Mouse (Mus musculus) embryonic fibroblast, embryonic 13.5 days (primary cell): Measurements from ENCODE around the gene 4921530L21Rik.

Source experiments
- CTCF ChIP-seq: IDR thresholded peaks from 2 replicates; pipeline ENCODE4 v1.5.1; 2011; ENCODE audit warnings: mild to moderate bottlenecking, control low read depth, low read length, moderate library complexity, borderline replicate concordance; ENCODE audit not compliant: insufficient read depth
- POLR2A ChIP-seq: IDR thresholded peaks from 2 replicates; pipeline ENCODE4 v1.6.1; 2011; ENCODE audit warnings: low read depth, mild to moderate bottlenecking, control low read depth, low read length, moderate library complexity

- TF ChIP-seq CTCF (no peak), POLR2A (no peak)
Observed at GRCm38 (mm10) chr14:95876785-95877510, 4.1 kb upstream of the 4921530L21Rik start.
